Mouse (Mus musculus): ENCODE measurements at regions not wholly inside any gene's neighbourhood (a gene's known extent, or its start where the extent isn't known, plus 50 kb on each side); places are given as distances from the start of the nearest gene placed in this dataset.
A peak's percentile ranks its signal among the peaks of the same experiment; 100 is the strongest.

- H3K9me3 ChIP-seq (replicated peaks; ENCODE audit: low read length), result no peaks in the 10 kb centered on the region
- WGBS, result 78% methylated on average over 3 of the region's 3 CpGs
- no peak overlapping the region for H3K27ac ChIP-seq
- no peak overlapping the region for H3K9ac ChIP-seq (ENCODE audit: low read depth, low read length)
- no peak for TF ChIP-seq CTCF (IDR thresholded peaks at IDR 0.05; ENCODE audit: low read depth)
- H3K4me3 ChIP-seq (replicated peaks; ENCODE audit: low read depth, low read length), result no peak overlapping the region
- no peak overlapping the region for H3K4me2 ChIP-seq (ENCODE audit: low read length)
- H3K36me3 ChIP-seq (ENCODE audit: insufficient read depth, low read length), result no peaks in the 10 kb centered on the region
- ATAC-seq (replicated peaks; ENCODE audit: low FRiP score, low read depth), result no peak
- no peaks in the 10 kb centered on the region for H3K27me3 ChIP-seq (ENCODE audit: insufficient read depth, low read length)
- DNase-seq (ENCODE audit: low spot score), result no peak
- no peaks in the 10 kb centered on the region for H3K4me1 ChIP-seq (replicated peaks; ENCODE audit: insufficient read depth, low read length)
Measured at GRCm38 (mm10) chr5:59831836-59832235, 1976.8 kb upstream of the G6pd2 start.

GRCm38 (mm10) chr5:59845745-59846144 lies 1962.9 kb upstream of the G6pd2 start:
- DNase-seq (ENCODE audit: low spot score), result no peak
- ATAC-seq (replicated peaks; ENCODE audit: low FRiP score, low read depth), result no peak
- Histone ChIP-seq H3K4me1 (replicated peaks; ENCODE audit: insufficient read depth, low read length) (no peaks in the 10 kb centered on the region), H3K4me2 (ENCODE audit: low read length) (no peak overlapping the region), H3K27me3 (ENCODE audit: insufficient read depth, low read length) (no peaks in the 10 kb centered on the region), H3K9ac (ENCODE audit: low read depth, low read length) (no peak overlapping the region), H3K9me3 (replicated peaks; ENCODE audit: low read length) (no peaks in the 10 kb centered on the region), H3K36me3 (ENCODE audit: insufficient read depth, low read length) (no peaks in the 10 kb centered on the region), H3K4me3 (replicated peaks; ENCODE audit: low read depth, low read length) (no peak overlapping the region), H3K27ac (no peak overlapping the region)
- no peak for TF ChIP-seq CTCF (IDR thresholded peaks at IDR 0.05; ENCODE audit: low read depth)
- 79% methylated on average over 1 of the region's 1 CpGs for WGBS

- WGBS, result 93% methylated on average over 1 of the region's 1 CpGs
- Histone ChIP-seq H3K27me3 (ENCODE audit: insufficient read depth, low read length) (no peaks in the 10 kb centered on the region), H3K9me3 (replicated peaks; ENCODE audit: low read length) (no peaks in the 10 kb centered on the region), H3K4me3 (replicated peaks; ENCODE audit: low read depth, low read length) (no peak overlapping the region), H3K36me3 (ENCODE audit: insufficient read depth, low read length) (no peaks in the 10 kb centered on the region), H3K27ac (no peak overlapping the region), H3K4me2 (ENCODE audit: low read length) (no peak overlapping the region), H3K9ac (ENCODE audit: low read depth, low read length) (no peak overlapping the region), H3K4me1 (replicated peaks; ENCODE audit: insufficient read depth, low read length) (no peaks in the 10 kb centered on the region)
- DNase-seq (ENCODE audit: low spot score) (no peak), ATAC-seq (replicated peaks; ENCODE audit: low FRiP score, low read depth) (no peak)
- no peak for TF ChIP-seq CTCF (IDR thresholded peaks at IDR 0.05; ENCODE audit: low read depth)
Measured at GRCm38 (mm10) chr5:59847643-59848042, 1961.0 kb upstream of the G6pd2 start.

GRCm38 (mm10) chr5:59893952-59894724 lies 1914.5 kb upstream of the G6pd2 start:
- Histone ChIP-seq H3K4me2 (ENCODE audit: low read length) (no peak overlapping the region), H3K4me3 (replicated peaks; ENCODE audit: low read depth, low read length) (no peak overlapping the region), H3K9me3 (replicated peaks; ENCODE audit: low read length) (no peaks in the 10 kb centered on the region), H3K27ac (no peak overlapping the region), H3K27me3 (ENCODE audit: insufficient read depth, low read length) (no peaks in the 10 kb centered on the region), H3K9ac (ENCODE audit: low read depth, low read length) (no peak overlapping the region), H3K4me1 (replicated peaks; ENCODE audit: insufficient read depth, low read length) (no peaks in the 10 kb centered on the region), H3K36me3 (ENCODE audit: insufficient read depth, low read length) (no peaks in the 10 kb centered on the region)
- DNase-seq (ENCODE audit: low spot score), result peak; percentile 0
- WGBS, result 76% methylated on average over 6 of the region's 6 CpGs
- TF ChIP-seq CTCF (IDR thresholded peaks at IDR 0.05; ENCODE audit: low read depth), result no peak
- ATAC-seq (replicated peaks; ENCODE audit: low FRiP score, low read depth), result no peak

GRCm38 (mm10) chr5:59921910-59922309 lies 1886.7 kb upstream of the G6pd2 start:
- no peak overlapping the region for H3K4me3 ChIP-seq (replicated peaks; ENCODE audit: low read depth, low read length)
- no peaks in the 10 kb centered on the region for H3K4me1 ChIP-seq (replicated peaks; ENCODE audit: insufficient read depth, low read length)
- no peak for DNase-seq (ENCODE audit: low spot score)
- no peak overlapping the region for H3K9ac ChIP-seq (ENCODE audit: low read depth, low read length)
- 83% methylated on average over 4 of the region's 4 CpGs for WGBS
- no peaks in the 10 kb centered on the region for H3K9me3 ChIP-seq (replicated peaks; ENCODE audit: low read length)
- no peak for TF ChIP-seq CTCF (IDR thresholded peaks at IDR 0.05; ENCODE audit: low read depth)
- no peaks in the 10 kb centered on the region for H3K36me3 ChIP-seq (ENCODE audit: insufficient read depth, low read length)
- no peak overlapping the region for H3K27ac ChIP-seq
- no peak overlapping the region for H3K4me2 ChIP-seq (ENCODE audit: low read length)
- ATAC-seq (replicated peaks; ENCODE audit: low FRiP score, low read depth), result no peak
- H3K27me3 ChIP-seq (ENCODE audit: insufficient read depth, low read length), result no peaks in the 10 kb centered on the region

GRCm38 (mm10) chr5:59940861-59941260 lies 1867.8 kb upstream of the G6pd2 start:
- TF ChIP-seq CTCF (IDR thresholded peaks at IDR 0.05; ENCODE audit: low read depth), result no peak
- Histone ChIP-seq H3K4me2 (ENCODE audit: low read length) (no peak overlapping the region), H3K4me1 (replicated peaks; ENCODE audit: insufficient read depth, low read length) (no peaks in the 10 kb centered on the region), H3K9me3 (replicated peaks; ENCODE audit: low read length) (no peaks in the 10 kb centered on the region), H3K27ac (no peak overlapping the region), H3K27me3 (ENCODE audit: insufficient read depth, low read length) (no peaks in the 10 kb centered on the region), H3K36me3 (ENCODE audit: insufficient read depth, low read length) (no peaks in the 10 kb centered on the region), H3K4me3 (replicated peaks; ENCODE audit: low read depth, low read length) (no peak overlapping the region), H3K9ac (ENCODE audit: low read depth, low read length) (no peak overlapping the region)
- 86% methylated on average over 1 of the region's 1 CpGs for WGBS
- no peak for ATAC-seq (replicated peaks; ENCODE audit: low FRiP score, low read depth)
- DNase-seq (ENCODE audit: low spot score), result no peak

- ATAC-seq (replicated peaks; ENCODE audit: low FRiP score, low read depth), result no peak
- no peak for TF ChIP-seq CTCF (IDR thresholded peaks at IDR 0.05; ENCODE audit: low read depth)
Measured at GRCm38 (mm10) chr5:59945761-59946160, 1862.9 kb upstream of the G6pd2 start.

More at GRCm38 (mm10) chr5:59945761-59946160, 1862.9 kb upstream of the G6pd2 start:
- H3K4me3 ChIP-seq (replicated peaks; ENCODE audit: low read depth, low read length), result no peak overlapping the region
- H3K9ac ChIP-seq (ENCODE audit: low read depth, low read length), result no peak overlapping the region
- no peak overlapping the region for H3K27ac ChIP-seq
- no peaks in the 10 kb centered on the region for H3K9me3 ChIP-seq (replicated peaks; ENCODE audit: low read length)
- no peak for DNase-seq (ENCODE audit: low spot score)
- H3K4me2 ChIP-seq (ENCODE audit: low read length), result no peak overlapping the region
- H3K27me3 ChIP-seq (ENCODE audit: insufficient read depth, low read length), result no peaks in the 10 kb centered on the region
- no peaks in the 10 kb centered on the region for H3K36me3 ChIP-seq (ENCODE audit: insufficient read depth, low read length)
- H3K4me1 ChIP-seq (replicated peaks; ENCODE audit: insufficient read depth, low read length), result no peaks in the 10 kb centered on the region
